Mouse (Mus musculus) lung, adult 10 weeks (tissue): ENCODE measurements around the gene Gm11564. TPM values are rescaled to one million over a fixed set of nuclear protein-coding genes. Genes with fewer than 3 reads are reported as not detected.

Experiments
- polyA plus RNA-seq: library from polyadenylated mRNA; stranded (reverse); fragments of 350-450 nt; fragmentation: Illumina TruSeq; extraction: RNeasy Lipid Tissue Mini Kit (QIAGEN cat#74804); gene quantifications from one replicate; pipeline ENCODE4 v1.2.3, GENCODE M21; 2014; ENCODE audit warnings: low read depth, low replicate concordance; ENCODE audit not compliant: insufficient read depth

Gene Gm11564
- not detected for polyA plus RNA-seq

DNA sequence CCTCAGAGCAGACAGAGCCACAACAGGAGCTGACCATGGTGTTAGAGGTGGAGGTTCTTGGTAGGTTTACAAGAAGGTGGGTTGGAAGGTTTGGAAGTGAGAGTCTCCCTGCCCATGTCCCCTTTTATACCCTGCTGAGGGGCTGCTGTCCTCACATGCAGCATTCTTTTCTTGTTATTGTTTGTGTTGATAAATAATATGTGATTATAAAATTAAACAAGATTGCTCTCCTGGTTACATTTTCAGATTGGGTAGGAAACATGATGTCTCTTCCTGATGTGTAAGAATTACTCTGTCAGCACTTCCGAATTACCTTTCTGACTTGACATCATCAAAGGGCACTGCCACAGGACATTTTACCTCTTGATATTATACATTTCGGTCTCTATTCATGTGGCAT is at the start of gene Gm11564:
Gene Gm11564 (minus strand): TSS at position 101 of the 400 bp plus-strand sequence.

DNA sequence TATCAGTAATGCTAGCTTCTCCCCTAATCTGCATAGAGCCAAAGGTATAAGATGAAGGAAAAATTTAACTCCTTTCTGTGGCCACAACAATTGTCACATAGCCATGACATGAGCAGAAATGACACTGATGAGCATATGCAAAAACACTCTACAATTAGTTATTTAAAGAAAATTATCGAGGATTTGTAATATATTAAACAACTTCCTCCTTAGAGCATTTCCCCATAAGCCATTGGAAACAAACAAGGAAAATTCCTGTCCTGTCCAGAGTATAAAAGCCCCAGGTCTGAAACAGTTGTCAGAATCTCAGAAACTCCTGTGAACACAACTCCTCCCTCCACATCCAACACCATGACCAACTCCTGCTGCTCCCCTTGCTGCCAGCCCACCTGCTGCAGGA is 48.7 kb upstream of the Gm11564 start, which contains the start of gene Gm11559:
Gene Gm11559 (plus strand): TSS at position 301 of the 400 bp plus-strand sequence.

DNA sequence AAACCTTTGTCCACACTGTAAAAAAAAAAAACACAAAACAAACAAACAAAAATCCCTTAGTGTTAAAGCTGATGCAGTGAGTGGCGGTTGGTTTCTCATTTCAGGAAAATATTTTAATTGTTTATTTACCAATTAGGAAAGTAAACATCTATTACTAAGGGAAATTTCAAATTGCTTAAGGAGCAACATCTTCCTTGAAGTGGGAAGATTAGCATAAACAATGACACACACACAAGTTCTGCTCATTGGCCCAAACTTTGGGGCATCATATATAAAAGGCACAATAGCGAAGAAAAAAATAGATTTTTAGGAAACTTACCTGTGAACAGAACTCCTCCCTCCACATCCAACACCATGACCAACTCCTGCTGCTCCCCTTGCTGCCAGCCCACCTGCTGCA is 42.2 kb upstream of the Gm11564 start, which contains the start of gene Gm11568:
Gene Gm11568 (plus strand): TSS at position 301 of the 400 bp plus-strand sequence.

DNA sequence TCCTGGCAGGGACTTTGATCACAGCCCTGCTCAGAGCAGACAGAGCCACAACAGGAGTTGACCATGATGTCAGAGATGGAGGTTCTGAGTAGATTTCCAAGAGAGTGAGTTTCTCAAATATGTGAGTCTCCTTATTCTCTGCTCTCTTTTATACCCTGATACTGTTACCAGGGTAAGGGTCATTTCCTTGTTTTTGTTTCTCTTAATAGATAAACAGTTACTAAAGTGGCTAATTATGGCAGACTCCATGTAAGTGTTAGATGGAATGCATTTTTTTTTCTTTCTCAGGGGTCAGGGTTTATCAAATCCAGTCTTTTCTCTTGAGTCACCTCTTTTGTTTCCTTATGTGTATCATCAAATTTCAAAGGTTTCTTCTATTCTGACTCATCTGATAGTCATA is 36.0 kb upstream of the Gm11564 start, which contains the start of gene Krtap4-16:
Gene Krtap4-16 (minus strand): TSS at position 101 of the 400 bp plus-strand sequence.

DNA sequence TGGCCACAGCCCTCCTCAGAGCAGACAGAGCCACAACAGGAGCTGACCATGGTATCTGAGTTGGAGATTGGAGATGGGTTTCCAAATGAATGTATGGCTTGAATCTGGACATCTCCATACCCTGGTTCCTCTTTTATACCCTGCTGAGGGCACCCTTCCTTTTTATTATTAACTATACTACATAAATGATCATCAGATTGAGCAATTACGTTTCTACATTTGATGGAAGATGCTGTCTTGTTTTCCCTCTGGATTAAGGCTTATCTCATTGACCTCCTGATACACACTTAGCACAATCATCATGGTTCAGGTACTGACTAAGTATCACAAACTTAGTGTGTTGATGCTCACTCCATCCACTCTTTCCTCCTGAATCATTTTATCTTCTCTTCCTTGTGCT is 22.5 kb upstream of the Gm11564 start, which contains the start of gene 2300003K06Rik:
Gene 2300003K06Rik (minus strand): TSS at position 101 of the 400 bp plus-strand sequence.

DNA sequence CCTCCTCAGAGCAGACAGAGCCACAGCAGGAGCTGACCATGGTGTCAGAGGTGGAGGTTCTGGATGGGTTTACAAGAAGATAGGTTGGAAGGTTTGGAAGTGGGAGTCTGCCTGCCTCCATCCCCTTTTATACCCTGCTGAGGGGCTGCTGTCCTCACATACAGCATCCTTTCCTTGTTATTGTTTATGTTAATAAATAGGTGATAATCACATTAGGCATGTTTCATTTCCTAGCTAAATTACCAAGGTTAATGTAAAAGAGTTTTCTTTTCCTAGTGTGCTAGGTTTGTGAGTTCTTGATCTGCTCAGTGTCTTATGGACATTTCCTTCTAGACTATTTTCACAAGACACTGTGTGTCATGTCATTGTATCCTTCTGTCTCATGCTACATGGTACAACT is 5.7 kb downstream of the Gm11564 start, which contains the start of gene Krtap4-13:
Gene Krtap4-13 (minus strand): TSS at position 101 of the 400 bp plus-strand sequence.

DNA sequence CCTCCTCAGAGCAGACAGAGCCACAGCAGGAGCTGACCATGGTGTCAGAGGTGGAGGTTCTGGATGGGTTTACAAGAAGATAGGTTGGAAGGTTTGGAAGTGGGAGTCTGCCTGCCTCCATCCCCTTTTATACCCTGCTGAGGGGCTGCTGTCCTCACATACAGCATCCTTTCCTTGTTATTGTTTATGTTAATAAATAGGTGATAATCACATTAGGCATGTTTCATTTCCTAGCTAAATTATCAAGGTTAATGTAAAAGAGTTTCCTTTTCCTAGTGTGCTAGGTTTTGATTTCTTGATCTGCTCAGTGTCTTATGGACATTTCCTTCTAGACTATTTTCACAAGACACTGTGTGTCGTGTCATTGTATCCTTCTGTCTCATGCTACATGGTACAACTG is 11.1 kb downstream of the Gm11564 start, which contains the start of gene Gm11554:
Gene Gm11554 (minus strand): TSS at position 101 of the 400 bp plus-strand sequence.

DNA sequence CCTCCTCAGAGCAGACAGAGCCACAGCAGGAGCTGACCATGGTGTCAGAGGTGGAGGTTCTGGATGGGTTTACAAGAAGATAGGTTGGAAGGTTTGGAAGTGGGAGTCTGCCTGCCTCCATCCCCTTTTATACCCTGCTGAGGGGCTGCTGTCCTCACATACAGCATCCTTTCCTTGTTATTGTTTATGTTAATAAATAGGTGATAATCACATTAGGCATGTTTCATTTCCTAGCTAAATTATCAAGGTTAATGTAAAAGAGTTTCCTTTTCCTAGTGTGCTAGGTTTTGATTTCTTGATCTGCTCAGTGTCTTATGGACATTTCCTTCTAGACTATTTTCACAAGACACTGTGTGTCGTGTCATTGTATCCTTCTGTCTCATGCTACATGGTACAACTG is 16.6 kb downstream of the Gm11564 start, which contains the start of gene Gm11569:
Gene Gm11569 (minus strand): TSS at position 101 of the 400 bp plus-strand sequence.

DNA sequence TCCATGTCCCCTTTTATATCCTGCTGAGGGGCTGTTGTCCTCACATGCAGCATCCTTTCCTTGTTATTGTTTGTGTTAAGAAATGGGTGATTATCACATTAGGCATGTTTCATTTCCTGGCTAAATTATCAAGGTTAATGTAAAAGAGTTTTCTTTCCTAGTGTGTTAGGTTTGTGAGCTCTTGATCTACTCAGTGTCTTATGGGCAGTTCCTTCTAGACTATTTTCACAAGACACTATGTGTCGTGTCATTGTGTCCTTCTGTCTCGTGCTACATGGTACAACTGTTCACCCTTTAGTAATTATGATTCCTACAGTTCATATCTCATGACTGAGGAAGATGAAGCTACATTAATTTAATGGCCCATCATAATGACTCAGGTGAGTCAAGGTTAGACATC is 22.1 kb downstream of the Gm11564 start, which contains the start of gene Gm11596:
Gene Gm11596 (minus strand): TSS at position 101 of the 400 bp plus-strand sequence.

DNA sequence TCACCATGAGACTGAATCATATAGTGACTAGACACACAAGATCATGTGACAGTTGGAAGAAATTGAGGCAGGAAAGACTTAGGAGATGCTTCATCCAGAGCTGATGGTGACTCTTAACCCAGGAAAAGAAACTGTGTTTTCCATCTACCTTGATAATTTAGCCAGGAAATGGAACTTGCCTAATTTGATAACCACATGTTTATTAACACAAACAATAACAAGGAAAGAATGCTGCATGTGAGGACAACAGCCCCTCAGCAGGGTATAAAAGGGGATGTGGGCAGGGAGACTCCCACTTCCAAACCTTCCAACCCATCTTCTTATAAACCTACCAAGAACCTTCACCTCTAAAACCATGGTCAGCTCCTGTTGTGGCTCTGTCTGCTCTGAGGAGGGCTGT is 30.6 kb downstream of the Gm11564 start, which contains the start of gene Krtap4-9:
Gene Krtap4-9 (plus strand): TSS at position 301 of the 400 bp plus-strand sequence.

DNA sequence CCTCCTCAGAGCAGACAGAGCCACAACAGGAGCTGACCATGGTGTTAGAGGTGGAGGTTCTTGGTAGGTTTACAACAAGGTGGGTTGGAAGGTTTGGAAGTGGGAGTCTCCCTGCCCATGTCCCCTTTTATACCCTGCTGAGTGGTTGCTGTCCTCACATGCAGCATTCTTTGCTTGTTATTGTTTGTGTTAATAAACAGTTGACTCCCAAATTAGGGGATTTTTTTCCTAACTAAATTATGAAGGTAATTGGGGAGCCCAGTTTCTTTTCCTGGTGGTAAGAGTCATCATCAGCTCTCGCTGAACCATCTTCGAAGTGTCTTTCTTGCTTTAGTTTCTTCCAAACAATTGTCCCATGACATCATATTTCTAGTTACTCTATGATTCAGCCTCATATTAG is 34.9 kb downstream of the Gm11564 start, which contains the start of gene Krtap4-8:
Gene Krtap4-8 (minus strand): TSS at position 101 of the 400 bp plus-strand sequence.

DNA sequence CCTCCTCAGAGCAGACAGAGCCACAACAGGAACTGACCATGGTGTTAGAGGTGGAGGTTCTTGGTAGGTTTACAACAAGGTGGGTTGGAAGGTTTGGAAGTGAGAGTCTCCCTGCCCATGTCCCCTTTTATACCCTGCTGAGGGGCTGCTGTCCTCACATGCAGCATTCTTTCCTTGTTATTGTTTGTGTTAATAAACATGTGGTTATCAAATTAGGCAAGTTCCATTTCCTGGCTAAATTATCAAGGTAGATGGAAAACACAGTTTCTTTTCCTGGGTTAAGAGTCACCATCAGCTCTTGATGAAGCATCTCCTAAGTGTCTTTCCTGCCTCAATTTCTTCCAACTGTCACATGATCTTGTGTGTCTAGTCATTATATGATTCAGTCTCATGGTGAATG is 42.7 kb downstream of the Gm11564 start, which contains the start of gene Gm11595:
Gene Gm11595 (minus strand): TSS at position 101 of the 400 bp plus-strand sequence.

Other genes starting within 250 kb of the Gm11564 start
- not detected for gene Krtap3-1, start 249.0 kb downstream of the Gm11564 start, polyA plus RNA-seq
- gene Krtap1-5, start 234.7 kb downstream of the Gm11564 start, polyA plus RNA-seq = not detected
- not detected for gene Krtap1-4, start 232.0 kb downstream of the Gm11564 start, polyA plus RNA-seq
- gene Krtap1-3, start 224.3 kb downstream of the Gm11564 start, polyA plus RNA-seq = not detected
- gene Krtap9-3, start 217.6 kb downstream of the Gm11564 start, polyA plus RNA-seq = not detected
- gene Gm11938, start 212.4 kb downstream of the Gm11564 start, polyA plus RNA-seq = not detected
- not detected for gene Gm11937, start 205.5 kb downstream of the Gm11564 start, polyA plus RNA-seq
- not detected for gene Krtap2-4, start 200.8 kb downstream of the Gm11564 start, polyA plus RNA-seq
- gene Gm11562, start 195.2 kb downstream of the Gm11564 start, polyA plus RNA-seq = not detected
- not detected for gene Krtap4-1, start 187.4 kb downstream of the Gm11564 start, polyA plus RNA-seq
- not detected for gene Krtap4-2, start 180.6 kb downstream of the Gm11564 start, polyA plus RNA-seq
- gene Krtap4-7, start 171.6 kb downstream of the Gm11564 start, polyA plus RNA-seq = not detected
- not detected for gene Gm11555, start 165.4 kb downstream of the Gm11564 start, polyA plus RNA-seq
- gene Gm11563, start 156.7 kb downstream of the Gm11564 start, polyA plus RNA-seq = not detected
- gene Krtap4-6, start 149.7 kb downstream of the Gm11564 start, polyA plus RNA-seq = not detected
- not detected for gene Gm14190, start 124.9 kb downstream of the Gm11564 start, polyA plus RNA-seq
- not detected for gene Gm14180, start 81.4 kb downstream of the Gm11564 start, polyA plus RNA-seq
- gene Gm11595, start 42.8 kb downstream of the Gm11564 start, polyA plus RNA-seq = not detected
- gene Krtap4-8, start 35.0 kb downstream of the Gm11564 start, polyA plus RNA-seq = not detected
- not detected for gene Krtap4-9, start 30.5 kb downstream of the Gm11564 start, polyA plus RNA-seq
- gene Gm11596, start 22.2 kb downstream of the Gm11564 start, polyA plus RNA-seq = not detected
- not detected for gene Gm11569, start 16.7 kb downstream of the Gm11564 start, polyA plus RNA-seq
- not detected for gene Gm11554, start 11.2 kb downstream of the Gm11564 start, polyA plus RNA-seq
- not detected for gene Krtap4-13, start 5.8 kb downstream of the Gm11564 start, polyA plus RNA-seq
- gene 2300003K06Rik, start 22.4 kb upstream of the Gm11564 start, polyA plus RNA-seq = not detected
- not detected for gene Krtap4-16, start 35.9 kb upstream of the Gm11564 start, polyA plus RNA-seq
- not detected for gene Gm11568, start 42.3 kb upstream of the Gm11564 start, polyA plus RNA-seq
- gene Gm11559, start 48.8 kb upstream of the Gm11564 start, polyA plus RNA-seq = not detected
- gene Krtap9-1, start 57.7 kb upstream of the Gm11564 start, polyA plus RNA-seq = not detected
- not detected for gene Gm11567, start 63.5 kb upstream of the Gm11564 start, polyA plus RNA-seq
- not detected for gene Krtap31-1, start 92.3 kb upstream of the Gm11564 start, polyA plus RNA-seq
- not detected for gene Gm11565, start 99.1 kb upstream of the Gm11564 start, polyA plus RNA-seq
- gene Krtap31-2, start 120.6 kb upstream of the Gm11564 start, polyA plus RNA-seq = not detected
- not detected for gene Krtap9-5, start 132.8 kb upstream of the Gm11564 start, polyA plus RNA-seq
- not detected for gene Krtap29-1, start 163.4 kb upstream of the Gm11564 start, polyA plus RNA-seq
- not detected for gene Krtap16-1, start 170.9 kb upstream of the Gm11564 start, polyA plus RNA-seq
- gene Krtap17-1, start 178.3 kb upstream of the Gm11564 start, polyA plus RNA-seq = 4.2 TPM
- not detected for gene Krt33a, start 200.5 kb upstream of the Gm11564 start, polyA plus RNA-seq
- gene Krt33b, start 214.2 kb upstream of the Gm11564 start, polyA plus RNA-seq = not detected
- gene Krt34, start 225.9 kb upstream of the Gm11564 start, polyA plus RNA-seq = 0.14 TPM
- not detected for gene Krt31, start 234.9 kb upstream of the Gm11564 start, polyA plus RNA-seq